Comparison of ENCODE assay signal across 28 mouse cellular contexts in the genomic region with DNA sequence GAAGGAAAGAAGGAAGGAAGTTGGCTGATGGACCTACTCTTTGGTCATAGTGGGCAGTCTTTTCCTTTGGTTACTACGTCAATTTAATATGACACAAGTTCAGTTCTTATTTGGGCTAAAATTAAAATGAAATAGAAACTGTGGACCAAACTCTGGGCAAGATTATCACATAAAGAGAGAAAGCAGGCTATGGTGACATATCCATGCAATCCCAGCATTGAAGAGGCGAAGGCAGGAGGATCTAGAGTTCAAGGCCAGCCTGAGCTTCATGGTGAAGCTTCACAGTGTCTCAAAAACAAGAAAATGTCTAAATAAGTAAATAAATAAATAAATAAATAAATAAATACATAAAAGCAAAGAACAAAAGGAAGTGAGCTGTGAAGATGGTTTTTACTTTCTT.
"Had no signal": no experiment of that assay in that cellular context is flagged by ENCODE, and none has a peak within 500 bp of the region (broad histone marks: within the 10 kb centered on the region; RNA-seq: fewer than 3 reads in every experiment).

No protein-coding gene starts in this region.

- H3K27ac ChIP-seq: embryonic facial prominence, embryonic 10.5 days; embryonic facial prominence, embryonic 12.5 days; embryonic facial prominence, embryonic 13.5 days; embryonic facial prominence, embryonic 15.5 days; forebrain, embryonic 10.5 days; forebrain, embryonic 12.5 days; forebrain, embryonic 13.5 days; forebrain, embryonic 15.5 days; gastrocnemius, adult 2 months; heart, adult 2 months had no signal

- ATAC-seq: forebrain, embryonic 13.5 days; forebrain, embryonic 14.5 days; forebrain, embryonic 15.5 days; forebrain, embryonic 16.5 days; forebrain, postnatal 0 days had no signal

- H3K9ac ChIP-seq: embryonic facial prominence, embryonic 12.5 days; embryonic facial prominence, embryonic 13.5 days; embryonic facial prominence, embryonic 15.5 days; forebrain, embryonic 12.5 days; forebrain, embryonic 13.5 days; forebrain, embryonic 15.5 days; forebrain, postnatal 0 days had no signal

- H3K4me3 ChIP-seq: embryonic facial prominence, embryonic 10.5 days; embryonic facial prominence, embryonic 12.5 days; embryonic facial prominence, embryonic 13.5 days; embryonic facial prominence, embryonic 15.5 days; erythroblast, embryonic 14.5 days; forebrain, embryonic 10.5 days; forebrain, embryonic 12.5 days; forebrain, embryonic 13.5 days; forebrain, embryonic 15.5 days; gastrocnemius, adult 2 months; heart, adult 2 months had no signal

- DNase-seq: cerebellum, adult 2 months; cerebellum, adult 8-10 months; cerebellum, adult 9-10 months; cerebellum, adult 9-11 months; cerebellum, postnatal 10 days; cerebellum, postnatal 14 days; cerebellum, postnatal 25 days; cerebellum, postnatal 36 days; embryo, embryonic 11 days; forebrain, postnatal 0 days; gastrocnemius, adult 2 months; gastrocnemius, postnatal 10 days; gastrocnemius, postnatal 14 days; gastrocnemius, postnatal 25 days; gastrocnemius, postnatal 36 days; heart, adult 18-20 months; heart, adult 2 months had no signal

- H3K4me1 ChIP-seq: forebrain, embryonic 12.5 days; forebrain, embryonic 13.5 days; forebrain, embryonic 15.5 days had no signal

- H3K27me3 ChIP-seq: embryonic facial prominence, embryonic 12.5 days; embryonic facial prominence, embryonic 13.5 days; embryonic facial prominence, embryonic 15.5 days; forebrain, embryonic 12.5 days; forebrain, embryonic 13.5 days; forebrain, embryonic 15.5 days had no signal

- H3K36me3 ChIP-seq: embryonic facial prominence, embryonic 10.5 days; embryonic facial prominence, embryonic 12.5 days; embryonic facial prominence, embryonic 13.5 days; embryonic facial prominence, embryonic 15.5 days; forebrain, embryonic 10.5 days; forebrain, embryonic 12.5 days; forebrain, embryonic 15.5 days had no signal

- H3K9me3 ChIP-seq: embryonic facial prominence, embryonic 10.5 days; embryonic facial prominence, embryonic 12.5 days; embryonic facial prominence, embryonic 13.5 days; embryonic facial prominence, embryonic 15.5 days; forebrain, embryonic 10.5 days; forebrain, embryonic 12.5 days; forebrain, embryonic 13.5 days; forebrain, embryonic 15.5 days had no signal

- H3K4me2 ChIP-seq: embryonic facial prominence, embryonic 12.5 days; embryonic facial prominence, embryonic 13.5 days; embryonic facial prominence, embryonic 15.5 days; forebrain, embryonic 12.5 days; forebrain, embryonic 13.5 days; forebrain, embryonic 15.5 days had no signal
